Mouse (Mus musculus) liver, embryonic 11.5 days (tissue): Measurements from ENCODE around the gene Emsy. TPM values are rescaled to one million over a fixed set of nuclear protein-coding genes. Genes with fewer than 3 reads are reported as not detected.

Experiments used
- ATAC-seq: fragments of 200-750 bp; cut with Nextera tagmentation; replicated peaks from 2 replicates; pipeline ENCODE4 v1.8.0; 2017; ENCODE audit warnings: moderate number of reproducible peaks, mild to moderate bottlenecking, moderate TSS enrichment, moderate library complexity; ENCODE audit not compliant: low FRiP score
- DNase-seq: peaks from one replicate; pipeline ENCODE4 v3.0.0-alpha.2; 2017; ENCODE audit warnings: low spot score
- H3K27ac ChIP-seq: fragments of 300-500 bp; sonication (generic); 2 replicates; pipeline ENCODE4 v1.5.1; 2014; ENCODE audit warnings: mild to moderate bottlenecking, low read depth, low read length, control low read depth
- H3K27me3 ChIP-seq: fragments of 300-500 bp; sonication (generic); replicated peaks from 2 replicates; pipeline ENCODE4 v1.6.1; 2014; ENCODE audit warnings: low read length, mixed read lengths; ENCODE audit not compliant: control insufficient read depth, insufficient read depth
- H3K36me3 ChIP-seq: fragments of 300-500 bp; sonication (generic); 2 replicates; pipeline ENCODE4 v1.6.1; 2014; ENCODE audit warnings: mild to moderate bottlenecking, low read length, moderate library complexity, mixed read lengths; ENCODE audit not compliant: control insufficient read depth, insufficient read depth
- H3K4me1 ChIP-seq: fragments of 300-500 bp; sonication (generic); replicated peaks from 2 replicates; pipeline ENCODE4 v1.6.1; 2014; ENCODE audit warnings: low read length, mixed read lengths; ENCODE audit not compliant: control insufficient read depth, insufficient read depth
- H3K4me2 ChIP-seq: fragments of 300-500 bp; sonication (generic); 2 replicates; pipeline ENCODE4 v1.6.1; 2014; ENCODE audit warnings: mild to moderate bottlenecking, control low read depth, moderate library complexity
- H3K4me3 ChIP-seq: fragments of 300-500 bp; sonication (generic); 2 replicates; pipeline ENCODE4 v1.5.1; 2014; ENCODE audit warnings: low read depth, low read length, control low read depth
- H3K9ac ChIP-seq: fragments of 300-500 bp; sonication (generic); 2 replicates; pipeline ENCODE4 v1.6.1; 2014; ENCODE audit warnings: low read depth, low read length, control low read depth
- H3K9me3 ChIP-seq: fragments of 300-500 bp; sonication (generic); 2 replicates; pipeline ENCODE4 v1.6.1; 2016; ENCODE audit warnings: low read length, inconsistent platforms, mixed read lengths; ENCODE audit not compliant: control insufficient read depth
- WGBS: fragments of 180-500 bp; shearing (Covaris S2); extraction: QIAGEN DNeasy Blood & Tissue Kit; methylation state at CpG from one replicate; pipeline ENCODE4 v1.1.7; 2014; 5-methylcytosine and 5-hydroxymethylcytosine counted together
- polyA plus RNA-seq: library from polyadenylated mRNA; unstranded; fragments of >200 nt; fragmentation: Nextera tagmentation; extraction: Ambion mirVana; gene quantifications from 2 replicates; pipeline ENCODE4 v1.2.1, GENCODE M21; 2014

The Emsy gene
- polyA plus RNA-seq, 1 experiment from 2014 or later: 27.8 TPM

- H3K9ac ChIP-seq: no peak overlapping the region
- no peak overlapping the region for H3K27ac ChIP-seq
- no peaks in the 10 kb centered on the region for H3K27me3 ChIP-seq
- H3K9me3 ChIP-seq: no peaks in the 10 kb centered on the region
- 32% methylated on average over 5 of the region's 5 CpGs for WGBS
- peaks cover 4% of the 10 kb centered on the region for H3K4me1 ChIP-seq
- DNase-seq: no peak
- no peak overlapping the region for H3K4me3 ChIP-seq
- H3K36me3 ChIP-seq: no peaks in the 10 kb centered on the region
- ATAC-seq: no peak
- H3K4me2 ChIP-seq: no peak overlapping the region
Observed at GRCm38 (mm10) chr7:98567056-98567455, 89.5 kb downstream of the Emsy start.

- Histone ChIP-seq H3K9ac (no peak overlapping the region), H3K4me2 (no peak overlapping the region), H3K4me1 (no peaks in the 10 kb centered on the region), H3K27ac (peak overlapping the region; percentile 46; the same call in 1 of the 2 replicates), H3K27me3 (no peaks in the 10 kb centered on the region), H3K4me3 (no peak overlapping the region), H3K9me3 (no peaks in the 10 kb centered on the region), H3K36me3 (no peaks in the 10 kb centered on the region)
- DNase-seq: no peak
- peak; percentile 77 for ATAC-seq
- WGBS: 42% methylated on average over 9 of the region's 9 CpGs
Observed at GRCm38 (mm10) chr7:98564607-98565364, 91.8 kb downstream of the Emsy start.

- Histone ChIP-seq H3K9ac (no peak overlapping the region), H3K9me3 (no peaks in the 10 kb centered on the region), H3K4me3 (no peak overlapping the region), H3K4me2 (no peak overlapping the region), H3K36me3 (no peaks in the 10 kb centered on the region), H3K4me1 (no peaks in the 10 kb centered on the region), H3K27ac (peak overlapping the region; percentile 46; the same call in 1 of the 2 replicates), H3K27me3 (no peaks in the 10 kb centered on the region)
- ATAC-seq: no peak
- WGBS: 82% methylated on average over 6 of the region's 6 CpGs
- DNase-seq: no peak
Observed at GRCm38 (mm10) chr7:98563991-98564390, 92.6 kb downstream of the Emsy start.

GRCm38 (mm10) chr7:98562966-98563365 lies 93.6 kb downstream of the Emsy start:
- 60% methylated on average over 5 of the region's 5 CpGs for WGBS
- no peaks in the 10 kb centered on the region for H3K27me3 ChIP-seq
- ATAC-seq: no peak
- no peak overlapping the region for H3K4me2 ChIP-seq
- no peak overlapping the region for H3K4me3 ChIP-seq
- no peak for DNase-seq
- H3K27ac ChIP-seq: no peak overlapping the region
- H3K9me3 ChIP-seq: no peaks in the 10 kb centered on the region
- no peaks in the 10 kb centered on the region for H3K36me3 ChIP-seq
- no peak overlapping the region for H3K9ac ChIP-seq
- 0 out of 2 replicates have a peak, but pooled peaks cover 2% of the 10 kb centered on the region for H3K4me1 ChIP-seq

DNA sequence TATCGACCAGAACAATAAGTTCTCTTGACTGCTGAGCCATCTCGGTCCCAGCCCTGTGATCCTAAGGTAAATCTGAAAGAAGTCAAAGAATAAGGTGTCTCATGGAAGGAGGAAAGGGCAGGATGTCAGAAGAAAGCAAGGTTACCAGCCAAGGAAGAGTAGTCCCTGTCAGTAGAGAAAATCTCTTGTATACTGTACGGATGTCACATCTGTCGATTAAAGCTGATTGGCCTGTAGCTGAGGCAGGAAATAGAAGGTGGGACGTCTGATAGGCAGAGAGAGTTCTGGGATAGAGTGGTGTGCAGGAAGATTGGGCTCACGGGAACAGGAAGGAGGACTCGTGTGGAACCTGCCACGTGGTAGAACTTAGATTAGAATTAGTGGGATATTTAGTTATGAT lies 94.4 kb downstream of the Emsy start:
- H3K27ac ChIP-seq: no peak overlapping the region
- no peaks in the 10 kb centered on the region for H3K9me3 ChIP-seq
- H3K4me3 ChIP-seq: no peak overlapping the region
- 0 out of 2 replicates have a peak, but pooled peaks cover 2% of the 10 kb centered on the region for H3K4me1 ChIP-seq
- no peak overlapping the region for H3K4me2 ChIP-seq
- no peaks in the 10 kb centered on the region for H3K36me3 ChIP-seq
- no peaks in the 10 kb centered on the region for H3K27me3 ChIP-seq
- ATAC-seq (no peak), DNase-seq (no peak)
- no peak overlapping the region for H3K9ac ChIP-seq
- WGBS: 77% methylated on average over 8 of the region's 8 CpGs

GRCm38 (mm10) chr7:98561556-98562164 lies 94.9 kb downstream of the Emsy start:
- no peak overlapping the region for H3K4me3 ChIP-seq
- no peak overlapping the region for H3K9ac ChIP-seq
- no peaks in the 10 kb centered on the region for H3K9me3 ChIP-seq
- no peak overlapping the region for H3K4me2 ChIP-seq
- H3K27me3 ChIP-seq: no peaks in the 10 kb centered on the region
- no peaks in the 10 kb centered on the region for H3K36me3 ChIP-seq
- no peak overlapping the region for H3K27ac ChIP-seq
- 0 out of 2 replicates have a peak, but pooled peaks cover 2% of the 10 kb centered on the region for H3K4me1 ChIP-seq
- 88% methylated on average over 12 of the region's 12 CpGs for WGBS
- no peak for ATAC-seq
- DNase-seq: no peak

GRCm38 (mm10) chr7:98558128-98558921 lies 98.3 kb downstream of the Emsy start:
- H3K27ac ChIP-seq: no peak overlapping the region
- H3K36me3 ChIP-seq: no peaks in the 10 kb centered on the region
- no peak for DNase-seq
- no peak overlapping the region for H3K4me2 ChIP-seq
- no peak for ATAC-seq
- no peaks in the 10 kb centered on the region for H3K27me3 ChIP-seq
- WGBS: 64% methylated on average over 9 of the region's 9 CpGs
- no peak overlapping the region for H3K9ac ChIP-seq
- H3K4me1 ChIP-seq: 0 out of 2 replicates have a peak, but pooled peaks cover 2% of the 10 kb centered on the region
- no peaks in the 10 kb centered on the region for H3K9me3 ChIP-seq
- H3K4me3 ChIP-seq: no peak overlapping the region

DNA sequence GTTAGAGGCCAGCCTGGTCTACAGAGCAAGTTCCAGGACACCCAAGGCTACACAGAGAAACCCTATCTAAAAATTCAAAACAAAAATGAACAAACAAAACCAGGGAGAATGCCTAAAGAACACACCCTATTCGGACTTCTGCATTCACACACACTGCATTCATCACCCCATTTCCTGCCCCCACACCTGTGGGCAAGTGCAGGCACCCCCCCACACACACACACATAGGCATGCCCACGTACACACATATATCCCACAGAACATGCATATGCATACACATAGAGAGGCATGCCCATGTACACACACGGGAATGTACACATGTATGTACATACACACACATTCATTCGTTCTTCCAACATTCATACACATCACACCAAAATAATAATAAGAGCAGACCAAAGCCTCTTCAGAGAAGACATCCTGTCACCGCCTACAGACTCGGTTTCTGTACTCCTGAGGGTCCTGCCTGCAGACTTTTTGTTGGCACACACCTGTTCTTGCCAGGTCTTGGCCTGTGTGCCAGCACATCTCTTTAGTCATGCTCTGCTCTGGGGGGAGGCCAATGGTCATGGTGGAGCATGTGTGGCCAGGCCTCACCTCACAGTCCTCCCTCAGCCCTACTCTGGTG lies 99.7 kb downstream of the Emsy start:
- ATAC-seq (no peak), DNase-seq (no peak)
- Histone ChIP-seq H3K4me1 (0 out of 2 replicates have a peak, but pooled peaks cover 2% of the 10 kb centered on the region), H3K27me3 (no peaks in the 10 kb centered on the region), H3K27ac (no peak overlapping the region), H3K36me3 (no peaks in the 10 kb centered on the region), H3K4me2 (no peak overlapping the region), H3K4me3 (no peak overlapping the region), H3K9ac (no peak overlapping the region), H3K9me3 (no peaks in the 10 kb centered on the region)
- 79% methylated on average over 6 of the region's 6 CpGs for WGBS
